Mouse (Mus musculus) forebrain, embryonic 12.5 days (tissue): ENCODE measurements around the gene Pde4dip. TPM values are rescaled to one million over a fixed set of nuclear protein-coding genes. Genes with fewer than 3 reads are reported as not detected.

Experiments
- ATAC-seq: fragments of 200-750 bp; cut with Nextera tagmentation; 2 replicates; pipeline ENCODE4 v1.8.0; 2017; ENCODE audit warnings: moderate TSS enrichment; ENCODE audit not compliant: low FRiP score
- H3K27ac ChIP-seq: fragments of 300-500 bp; sonication (generic); 2 replicates; pipeline ENCODE4 v1.5.1; 2016; ENCODE audit warnings: mild to moderate bottlenecking
- H3K27me3 ChIP-seq: fragments of 300-500 bp; sonication (generic); 2 replicates; pipeline ENCODE4 v1.6.1; 2016; ENCODE audit warnings: mild to moderate bottlenecking
- H3K36me3 ChIP-seq: fragments of 300-500 bp; sonication (generic); replicated peaks from 2 replicates; pipeline ENCODE4 v1.6.1; 2016; ENCODE audit warnings: mild to moderate bottlenecking
- H3K4me1 ChIP-seq: fragments of 300-500 bp; sonication (generic); 2 replicates; pipeline ENCODE4 v1.6.1; 2016
- H3K4me2 ChIP-seq: fragments of 300-500 bp; sonication (generic); 2 replicates; pipeline ENCODE4 v1.6.1; 2016; ENCODE audit warnings: mild to moderate bottlenecking, moderate library complexity
- H3K4me3 ChIP-seq: fragments of 300-500 bp; sonication (generic); replicated peaks from 2 replicates; pipeline ENCODE4 v1.5.1; 2016; ENCODE audit warnings: mild to moderate bottlenecking
- H3K9ac ChIP-seq: fragments of 300-500 bp; sonication (generic); 2 replicates; pipeline ENCODE4 v1.6.1; 2016; ENCODE audit warnings: mild to moderate bottlenecking
- H3K9me3 ChIP-seq: fragments of 300-500 bp; sonication (generic); 2 replicates; pipeline ENCODE4 v1.6.1; 2016
- WGBS: fragments of 180-500 bp; shearing (Covaris S2); methylation state at CpG from one replicate; pipeline ENCODE4 v1.1.7; 2016; 5-methylcytosine and 5-hydroxymethylcytosine counted together
- microRNA-seq: library from miRNA; unstranded; fragments of <30 nt; microRNA quantifications from one replicate; pipeline ENCODE4, GENCODE M21; 2017
- polyA plus RNA-seq: library from polyadenylated mRNA; unstranded; fragments of >200 nt; fragmentation: Nextera tagmentation; extraction: Ambion mirVana; gene quantifications from 2 replicates; pipeline ENCODE4 v1.2.1, GENCODE M21; 2016

Pde4dip gene
- polyA plus RNA-seq, 1 experiment from 2014 or later, result 35.7 TPM

GRCm38 (mm10) chr3:97641396-97641795, 247.1 kb downstream of the Pde4dip start:
- no peak overlapping the region for H3K4me2 ChIP-seq
- H3K9ac ChIP-seq, result no peak overlapping the region
- H3K4me3 ChIP-seq, result no peak overlapping the region
- ATAC-seq, result no peak
- 82% methylated on average over 4 of the region's 4 CpGs for WGBS
- no peaks in the 10 kb centered on the region for H3K27me3 ChIP-seq
- H3K36me3 ChIP-seq, result no peaks in the 10 kb centered on the region
- H3K9me3 ChIP-seq, result no peaks in the 10 kb centered on the region
- H3K27ac ChIP-seq, result no peak overlapping the region
- H3K4me1 ChIP-seq, result no peaks in the 10 kb centered on the region

Small RNA genes lying within 50 kb of the gene (microRNA-seq; reads per million reads assigned to microRNA genes)
- not detected for gene Mir7225

Other genes with a start within 250 kb of the Pde4dip start
- 8.9 and 9.0 TPM in 2 replicates for gene Prkab2, start 230.5 kb downstream of the Pde4dip start, polyA plus RNA-seq
- gene Gm17651, start 214.0 kb downstream of the Pde4dip start, polyA plus RNA-seq, result not detected in 2 replicates
- gene Sec22b, start 12.5 kb upstream of the Pde4dip start, polyA plus RNA-seq, result 104 and 107 TPM in 2 replicates
- gene Notch2, start 124.8 kb upstream of the Pde4dip start, polyA plus RNA-seq, result 27.6 and 29.0 TPM in 2 replicates